Mouse (Mus musculus): Measurements from ENCODE around the gene Gapvd1.

The Gapvd1 gene

DNA sequence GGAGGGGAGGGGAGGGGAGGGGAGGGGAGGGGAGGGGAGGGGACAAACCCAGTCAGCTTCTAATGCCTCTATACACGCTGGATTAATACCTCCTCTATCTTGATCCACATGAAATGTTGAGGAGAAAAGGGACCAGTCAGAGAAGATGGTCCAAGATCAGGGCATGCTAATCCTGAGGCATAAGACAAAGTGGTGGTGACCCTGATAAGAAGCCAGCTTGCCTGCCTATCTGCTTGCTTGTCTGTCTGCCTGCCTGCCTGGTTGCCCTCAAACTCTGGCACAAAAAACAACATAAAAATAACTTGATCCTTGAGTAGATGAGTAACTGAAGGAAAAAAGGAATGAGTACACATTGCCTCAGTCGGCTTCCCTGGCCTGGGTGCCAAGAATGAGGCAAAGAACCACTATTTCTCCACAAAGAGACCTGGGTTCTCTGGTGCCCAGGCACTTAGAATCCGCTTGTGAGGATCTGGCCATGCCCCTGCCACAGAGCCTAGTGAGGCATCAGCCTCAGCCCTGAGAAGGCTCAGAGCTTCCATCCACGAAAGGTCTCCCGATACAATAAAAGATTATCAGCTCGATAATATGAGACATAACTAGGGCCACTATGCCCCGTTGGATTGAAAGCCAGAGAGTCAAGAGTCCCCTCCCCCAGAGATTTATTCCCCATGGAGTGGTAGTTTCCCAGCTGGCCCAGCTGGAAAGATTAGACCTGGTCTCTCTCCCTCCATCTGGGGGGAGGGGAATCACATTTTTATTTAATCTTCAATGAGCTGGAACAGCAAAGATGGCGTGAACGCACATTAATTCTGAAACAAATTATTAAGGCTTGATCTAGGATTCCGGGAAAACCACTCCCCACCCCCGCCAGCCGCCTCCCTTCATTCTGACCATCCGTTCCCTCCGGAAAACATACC lies 119.5 kb downstream of the Gapvd1 start:
- CTCF ChIA-PET, result interaction anchor here in 3 of 4 experiments (0.5 to 2.4 kb wide), 5 partner anchors 9 to 988 kb away, joined by 3 to 13 read pairs (median 5); no protein-coding TSS in a partner anchor
- POLR2A ChIA-PET, result interaction anchor here in 2 of 4 experiments (0.7 to 4.4 kb wide), 5 partner anchors 10 to 35 kb away, joined by 3 to 15 read pairs (median 8); no protein-coding TSS in a partner anchor

DNA sequence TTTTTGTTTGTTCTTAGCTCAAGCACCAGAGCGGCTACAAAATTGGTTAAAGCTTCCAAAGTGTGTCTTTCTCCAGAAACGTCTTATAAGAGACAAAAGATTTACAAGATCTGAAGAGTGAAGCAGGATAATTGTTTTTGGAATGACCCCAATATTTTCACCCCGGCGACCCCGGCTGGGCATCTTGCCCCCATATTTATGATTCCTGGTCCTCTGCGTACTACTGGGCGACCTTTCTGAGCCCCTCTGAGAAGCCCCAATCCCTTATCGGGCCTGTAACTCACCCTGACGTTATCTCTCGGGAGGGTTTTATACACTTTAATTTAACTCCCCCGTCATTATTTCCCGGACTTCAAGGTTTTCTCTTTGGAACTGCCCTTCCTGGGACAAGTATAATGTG lies 123.0 kb downstream of the Gapvd1 start:
- CTCF ChIA-PET, result interaction anchor here in 2 of 4 experiments (1.0 to 1.1 kb wide), 3 partner anchors 12 to 113 kb away, joined by 3 to 5 read pairs (median 3); no protein-coding TSS in a partner anchor
- POLR2A ChIA-PET, result interaction anchor here in 3 of 4 experiments (0.6 to 4.4 kb wide), 6 partner anchors 10 to 270 kb away, joined by 3 to 17 read pairs (median 6); no protein-coding TSS in a partner anchor

DNA sequence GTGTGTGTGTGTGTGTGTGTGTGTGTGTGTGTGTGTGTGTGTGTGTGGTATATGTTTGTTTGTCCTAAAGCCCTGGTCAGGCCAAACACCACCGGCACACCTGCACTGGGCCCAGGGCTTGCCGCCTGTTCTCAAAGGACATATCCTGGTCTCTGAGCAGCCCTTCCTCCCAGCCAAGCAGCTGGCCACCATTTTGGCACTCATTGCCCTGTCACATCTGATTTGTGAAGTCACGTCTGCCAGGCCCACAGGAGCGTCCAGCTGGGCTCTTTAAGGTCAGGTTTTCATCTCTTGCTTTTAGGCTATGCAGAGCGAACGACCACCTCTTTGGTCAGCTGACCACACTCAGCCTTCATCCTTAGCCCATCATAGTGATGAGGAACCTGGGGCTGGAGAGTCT lies 124.6 kb downstream of the Gapvd1 start:
- ChIA-PET POLR2A (interaction anchor here in 1 of 4 experiments (0.7 kb wide), 1 partner anchor 11 kb away, joined by 3 read pairs; no protein-coding TSS in a partner anchor), CTCF (interaction anchor here in 1 of 4 experiments (0.8 kb wide), 1 partner anchor 12 kb away, joined by 3 read pairs; no protein-coding TSS in a partner anchor)

DNA sequence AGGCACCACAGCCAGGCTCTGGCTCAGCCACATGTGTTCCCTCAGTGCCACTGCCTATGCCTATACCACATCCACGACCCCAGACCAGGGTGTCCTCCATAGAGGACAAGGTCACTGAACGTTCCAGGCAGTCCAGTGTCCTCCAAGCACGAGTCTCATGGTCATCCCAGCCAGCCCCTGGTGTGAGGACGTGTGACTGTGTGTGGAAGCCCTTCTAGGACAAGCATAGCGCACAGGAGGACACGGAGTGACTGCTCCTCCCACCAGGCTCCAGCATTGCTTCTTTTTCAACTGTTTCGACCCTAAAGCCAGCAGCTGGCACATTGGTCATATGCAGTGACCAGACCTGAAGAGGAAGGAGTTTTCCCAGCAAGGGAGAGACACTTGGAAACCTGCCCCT lies 125.3 kb downstream of the Gapvd1 start:
- ChIA-PET CTCF (interaction anchor here in 1 of 4 experiments (0.8 kb wide), 1 partner anchor 12 kb away, joined by 3 read pairs; no protein-coding TSS in a partner anchor), POLR2A (no interaction called here)

DNA sequence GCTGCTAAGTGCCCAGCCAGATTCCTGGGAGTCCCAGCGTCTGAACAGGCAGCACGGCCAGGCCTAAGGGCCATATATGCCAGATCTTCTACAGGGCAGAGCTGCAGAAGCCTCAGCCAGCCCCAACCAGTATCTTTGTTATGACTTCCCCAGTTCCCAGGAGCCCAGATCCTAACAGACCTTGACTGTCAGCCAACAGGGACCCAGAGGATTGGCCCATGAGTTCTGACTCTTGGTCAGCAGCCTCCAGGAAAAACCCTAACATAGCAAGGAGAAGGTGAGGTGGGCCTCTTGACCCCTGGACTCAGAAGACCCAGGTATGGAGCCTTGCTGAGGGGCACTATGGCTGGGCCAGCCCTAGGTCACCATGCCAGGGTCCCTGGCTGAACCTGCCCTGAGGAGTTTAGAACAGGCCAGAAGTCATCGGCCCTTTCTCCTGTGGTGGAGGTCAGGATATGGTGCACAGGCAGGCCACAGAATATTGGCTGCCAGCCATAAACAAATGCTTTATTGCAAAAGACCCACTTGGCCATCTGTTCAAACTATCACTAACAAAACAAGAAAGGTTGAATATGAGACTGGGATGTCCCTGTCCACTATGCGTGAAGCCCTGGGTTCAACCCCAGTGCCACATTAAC lies 126.0 kb downstream of the Gapvd1 start:
- CTCF ChIA-PET, result interaction anchor here in 2 of 4 experiments (1.4 to 1.5 kb wide), 2 partner anchors 11 kb away, joined by 3 to 4 read pairs; no protein-coding TSS in a partner anchor
- POLR2A ChIA-PET, result interaction anchor here in 1 of 4 experiments (0.7 to 1.4 kb wide), 2 partner anchors 12 to 65 kb away, joined by 3 to 5 read pairs; no protein-coding TSS in a partner anchor

DNA sequence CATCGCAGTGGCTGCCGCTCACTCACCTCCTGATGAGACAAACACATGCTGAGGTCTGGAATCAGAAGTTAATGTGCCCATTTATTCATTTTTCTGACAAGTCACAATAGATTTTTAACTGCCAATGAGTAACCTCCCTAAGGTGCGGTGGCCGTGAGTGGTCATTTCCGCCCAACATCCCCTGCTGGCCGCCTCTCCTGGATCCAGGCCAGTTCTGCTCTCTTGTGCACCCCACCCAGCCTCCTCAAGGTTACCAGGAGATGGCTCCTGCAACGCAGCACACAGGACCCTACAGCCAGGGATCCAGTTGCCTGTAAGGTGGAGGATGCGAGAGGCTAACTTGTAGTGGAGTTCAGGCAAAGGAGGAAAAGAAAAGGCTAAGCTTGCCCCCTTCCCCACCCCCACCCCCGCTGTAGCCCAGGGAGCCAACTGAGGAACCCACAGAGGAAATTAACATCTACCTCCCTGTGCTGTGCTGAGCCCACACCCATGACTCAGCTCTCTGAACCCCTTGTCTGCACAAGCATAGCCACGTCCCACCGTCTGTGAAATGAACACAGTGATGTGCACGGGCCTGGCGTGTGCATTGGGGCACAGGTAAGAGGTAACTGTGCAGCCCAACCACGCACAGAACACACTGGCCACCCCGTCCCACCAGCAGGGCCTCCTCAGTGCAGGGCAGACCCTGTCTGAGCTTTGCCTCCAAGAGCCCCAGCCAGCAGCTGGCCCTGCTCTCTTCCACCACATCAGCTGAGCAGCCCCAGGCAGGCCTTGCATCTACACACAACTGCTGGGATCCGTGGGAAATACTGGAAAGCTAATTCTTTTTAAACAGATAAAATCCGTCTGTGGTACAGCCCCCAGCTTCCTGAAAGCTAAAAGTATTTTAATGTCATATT lies 127.5 kb downstream of the Gapvd1 start:
- POLR2A ChIA-PET, result interaction anchor here (0.5 to 2.3 kb wide), 19 partner anchors 8 to 771 kb away, joined by 3 to 11 read pairs (median 3); partner anchors contain the start of gene Hspa5 (in 1 of the 4)
- CTCF ChIA-PET, result interaction anchor here in 3 of 4 experiments (0.6 to 1.5 kb wide), 5 partner anchors 12 to 672 kb away, joined by 3 to 5 read pairs (median 4); no protein-coding TSS in a partner anchor
